Mouse (Mus musculus) right cerebral cortex, adult 2 months (tissue): ENCODE data around the gene Zfp446.

Experiments used
- DNase-seq, 2 experiments: peaks; one replicate each; pipeline ENCODE4 v3.0.0; 2021 to 2022; ENCODE audit warnings: low spot score in 2 of 2

The Zfp446 gene

GRCm38 (mm10) chr7:13024805-13025204 is 47.2 kb downstream of the Zfp446 start:
- DNase-seq: peak; percentile 79 to 82

GRCm38 (mm10) chr7:13025511-13026112 is 48.0 kb downstream of the Zfp446 start:
- DNase-seq: no peak

DNA sequence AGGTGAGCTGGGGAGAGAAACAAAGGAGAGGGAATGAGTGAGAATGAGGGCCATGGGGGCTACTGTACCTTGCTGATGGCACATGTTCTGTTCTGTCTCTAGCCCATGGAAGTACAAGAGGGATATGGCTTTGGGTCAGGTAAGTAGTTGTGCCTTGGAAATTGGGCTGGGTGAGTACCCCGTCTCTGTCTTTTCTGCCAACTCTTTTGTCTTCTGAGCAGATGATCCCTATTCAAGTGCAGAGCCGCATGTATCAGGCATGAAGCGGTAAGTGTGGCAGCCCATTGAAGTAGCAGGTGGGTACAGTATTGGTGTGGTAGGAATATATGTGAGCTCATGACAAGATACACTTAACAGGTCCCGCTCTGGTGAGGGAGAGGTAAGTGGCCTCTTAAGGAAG is 51.3 kb downstream of the Zfp446 start:
- no peak for DNase-seq

- DNase-seq: no peak
Observed at GRCm38 (mm10) chr7:13031069-13031468, 53.4 kb downstream of the Zfp446 start.

GRCm38 (mm10) chr7:13031983-13032382 is 54.3 kb downstream of the Zfp446 start:
- DNase-seq: no peak

DNA sequence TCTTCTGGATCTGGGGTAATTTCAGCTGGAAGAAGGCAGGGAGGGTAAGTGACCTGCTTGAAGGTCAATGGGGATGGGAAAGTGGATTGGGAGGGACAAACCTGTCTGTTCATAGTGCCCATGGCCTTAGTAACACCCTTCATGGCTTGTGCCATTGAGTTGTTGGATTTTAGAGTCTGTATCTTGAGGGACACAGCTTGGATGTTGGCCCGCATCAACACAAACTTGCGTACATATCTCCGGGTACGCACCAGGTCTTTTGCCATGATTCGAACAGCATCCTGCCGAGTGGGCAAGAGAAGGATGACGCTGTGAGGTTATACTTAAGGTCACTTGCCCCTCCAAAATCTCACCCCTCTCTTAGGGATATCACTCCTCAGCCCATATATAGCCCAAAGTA is 54.9 kb downstream of the Zfp446 start:
- no peak for DNase-seq

GRCm38 (mm10) chr7:13033451-13034147 is 56.0 kb downstream of the Zfp446 start:
- DNase-seq: no peak

DNA sequence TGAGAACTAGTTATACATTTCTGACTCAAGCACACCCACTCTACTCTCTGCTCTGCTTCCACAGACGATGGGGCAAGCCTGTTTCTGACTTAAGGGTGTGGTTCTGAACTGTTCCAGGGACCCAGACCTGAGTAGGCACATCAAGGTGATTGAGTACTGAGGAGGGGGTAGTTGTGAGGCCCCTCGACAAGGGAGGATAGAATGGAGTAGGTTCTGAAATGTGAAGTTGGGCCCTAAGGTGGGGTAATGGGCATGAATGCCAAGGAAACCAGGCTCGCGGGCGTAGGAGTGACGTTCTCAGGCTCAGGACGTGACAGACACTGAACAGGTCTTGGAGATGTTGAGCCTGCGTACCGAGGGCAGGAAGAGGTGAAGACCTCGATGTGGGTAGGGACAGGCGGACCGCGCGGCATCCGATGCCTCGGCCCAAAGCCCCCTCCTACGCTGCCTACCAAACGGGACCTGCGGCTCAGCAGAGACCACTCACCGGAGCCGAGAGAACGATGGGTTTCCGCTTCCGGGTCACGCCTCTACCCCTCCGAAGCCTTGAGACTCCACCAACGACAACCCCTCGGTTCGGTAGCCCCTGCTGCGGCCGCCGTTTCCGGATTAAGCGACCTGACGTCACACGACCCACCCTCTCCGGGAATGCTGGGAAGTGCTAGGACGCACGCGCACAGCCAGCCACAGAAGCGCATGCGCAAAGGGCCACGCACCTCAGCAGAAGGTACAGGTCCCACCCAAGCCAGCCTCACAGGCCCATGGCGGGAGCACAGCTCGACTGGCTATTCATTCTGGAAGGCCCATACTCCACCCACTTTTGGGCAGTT is 56.7 kb downstream of the Zfp446 start, which contains the start of gene Chmp2a:
Gene Chmp2a, minus strand, starts transcription at position 660 of the 830 bp plus-strand sequence.
- peak; percentile 97 to 99 for DNase-seq
